Mouse (Mus musculus): ENCODE results near the gene Mdk.

The Mdk gene

GRCm38 (mm10) chr2:91939303-91939935 lies 7.3 kb upstream of the Mdk start:
- in situ Hi-C loops (cut with MboI; ENCODE audit: unreplicated experiment in 2 of 2), result no loop called here

DNA sequence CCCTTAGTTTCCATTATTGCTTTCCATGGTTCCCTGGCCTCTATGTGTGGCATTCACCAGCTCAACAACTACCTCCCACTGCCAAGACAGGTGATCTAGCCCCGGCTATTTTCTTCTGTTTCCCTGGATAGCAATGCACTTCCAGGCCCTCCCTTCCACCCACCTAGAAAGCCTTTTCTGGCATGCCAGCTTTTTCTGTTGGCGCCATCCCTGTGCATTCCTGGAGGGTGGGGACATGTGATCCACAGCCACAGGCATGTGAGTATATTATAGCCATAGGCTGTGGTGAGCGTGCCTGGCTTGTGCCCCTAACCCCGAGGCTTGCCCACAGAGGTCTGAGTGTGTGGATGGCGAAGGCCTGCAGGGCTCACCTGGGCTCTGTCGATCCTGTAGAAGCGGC lies 4.1 kb upstream of the Mdk start:
- in situ Hi-C loops (cut with MboI; ENCODE audit: unreplicated experiment in 2 of 2), result no loop called here

- in situ Hi-C loops (cut with MboI; ENCODE audit: unreplicated experiment in 2 of 2), result no loop called here
Observed at GRCm38 (mm10) chr2:91934826-91935525, 2.9 kb upstream of the Mdk start.

DNA sequence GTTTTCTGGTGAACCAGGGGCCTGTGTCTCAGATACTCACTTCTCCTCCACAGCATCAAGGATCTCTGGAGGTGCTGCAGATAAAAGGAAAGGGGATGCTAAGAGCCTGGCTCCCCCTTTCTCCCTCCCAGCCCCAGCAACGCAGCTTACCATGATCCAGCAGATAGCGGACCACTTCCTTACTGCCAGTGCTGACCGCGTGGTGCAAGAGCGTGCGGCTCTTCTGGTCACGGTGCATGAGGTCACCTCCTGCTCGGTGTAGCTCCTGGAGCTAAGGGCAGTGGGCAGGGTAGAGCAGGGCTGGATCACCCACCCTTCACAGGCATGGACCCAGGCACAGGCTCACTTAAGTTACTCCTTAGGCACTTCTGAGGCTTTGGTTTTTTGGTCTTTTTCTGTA lies 1.9 kb upstream of the Mdk start:
- in situ Hi-C loops (cut with MboI; ENCODE audit: unreplicated experiment in 2 of 2), result no loop called here

- in situ Hi-C loops (cut with MboI; ENCODE audit: unreplicated experiment in 2 of 2), result no loop called here
Observed at GRCm38 (mm10) chr2:91933471-91933870, 1.4 kb upstream of the Mdk start.

DNA sequence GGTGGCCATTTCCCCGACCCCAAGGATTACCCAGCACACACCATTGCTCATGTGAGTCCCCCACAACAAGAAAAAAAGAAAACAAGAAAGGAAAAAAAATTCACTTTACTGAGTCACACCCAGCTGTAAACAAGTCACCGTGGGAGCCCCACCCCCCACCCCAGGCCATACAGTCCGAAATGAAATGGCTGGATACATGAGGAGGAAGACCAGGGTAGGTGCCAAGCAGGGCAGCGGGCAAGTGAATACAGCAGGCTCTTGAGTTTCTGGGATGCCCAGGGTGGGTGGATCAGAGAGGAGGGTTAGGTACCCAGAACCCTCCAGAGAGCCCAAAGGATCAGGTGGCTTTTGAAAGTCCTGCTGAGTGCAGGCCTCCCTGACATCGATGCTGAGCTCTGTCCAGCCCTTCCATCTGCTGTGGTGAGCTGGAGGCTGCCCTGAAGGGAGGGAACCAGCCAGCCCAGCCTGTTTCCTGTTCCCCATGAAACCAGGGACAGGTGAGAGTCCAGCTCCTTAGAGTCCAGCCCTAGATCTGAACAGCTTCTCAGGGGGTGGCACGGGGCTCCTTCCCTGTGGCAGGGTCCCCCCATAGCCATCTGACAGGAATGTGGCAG lies 747 bp upstream of the Mdk start:
- in situ Hi-C loops (cut with MboI; ENCODE audit: unreplicated experiment in 2 of 2), result no loop called here

DNA sequence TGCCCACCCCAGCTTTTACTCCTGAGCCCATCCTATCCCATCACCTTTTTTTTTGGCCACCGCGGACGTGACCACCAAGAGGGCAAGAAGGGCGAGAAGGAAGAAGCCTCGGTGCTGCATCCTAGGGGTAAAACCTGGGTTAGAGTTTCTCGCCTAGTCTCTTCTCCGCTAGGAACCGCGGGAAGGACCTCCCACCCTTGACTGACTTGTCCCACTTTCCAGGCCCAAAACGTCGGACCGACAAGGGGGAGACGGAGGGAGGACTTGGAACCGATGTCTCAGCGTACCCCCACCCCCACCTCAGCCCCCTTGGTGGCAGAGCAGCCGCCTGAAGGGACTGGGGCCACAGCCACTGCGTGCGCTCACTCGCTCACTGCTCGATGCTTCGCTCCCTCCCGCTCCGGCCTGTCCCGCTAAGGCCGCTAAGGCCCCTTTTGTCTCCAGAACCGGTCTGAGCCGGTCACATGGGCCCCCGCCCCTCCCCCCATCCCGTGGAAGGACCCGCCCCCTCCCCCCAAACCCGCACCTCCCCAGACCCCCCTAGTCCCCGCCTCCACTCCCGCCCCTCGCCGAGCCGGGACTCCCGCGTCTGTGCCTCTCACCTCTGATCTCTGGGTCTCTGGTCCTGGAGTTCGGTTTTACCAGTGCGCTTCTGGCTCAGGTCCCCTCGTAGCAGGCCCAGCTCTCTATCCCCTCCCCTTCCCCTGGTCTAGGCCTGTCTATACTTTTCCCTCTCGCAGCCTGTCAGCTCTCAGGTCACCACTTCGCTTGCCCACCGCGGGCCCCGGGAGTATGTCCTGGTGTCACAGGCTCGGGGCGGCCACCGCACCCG lies 553 bp downstream of the Mdk start:
- in situ Hi-C loops (cut with MboI; ENCODE audit: unreplicated experiment in 2 of 2), result no loop called here

DNA sequence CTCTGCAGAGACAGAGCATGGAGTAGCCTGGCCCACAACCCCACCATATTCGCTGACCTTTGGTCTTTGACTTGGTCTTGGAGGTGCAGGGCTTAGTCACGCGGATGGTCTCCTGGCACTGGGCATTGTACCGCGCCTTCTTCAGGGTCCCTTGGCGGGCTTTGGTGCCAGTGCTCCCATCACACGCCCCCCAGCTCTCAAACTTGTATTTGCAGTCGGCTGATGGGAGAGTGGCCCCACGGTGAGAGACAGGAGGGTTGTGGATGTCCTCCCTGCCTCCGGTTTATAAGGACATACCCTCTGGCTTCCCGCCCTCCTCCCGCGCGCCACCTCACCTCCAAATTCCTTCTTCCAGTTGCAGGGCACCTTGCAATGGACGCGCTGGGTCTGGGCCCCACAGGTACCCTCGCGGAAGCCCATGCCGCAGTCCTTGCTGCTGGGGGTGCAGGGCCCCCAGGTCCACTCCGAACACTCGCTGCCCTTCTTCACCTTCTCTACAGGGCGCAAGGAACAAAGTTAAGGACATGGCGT lies 1.3 kb downstream of the Mdk start:
- in situ Hi-C loops (cut with MboI; ENCODE audit: unreplicated experiment in 2 of 2), result no loop called here

- in situ Hi-C loops (cut with MboI; ENCODE audit: unreplicated experiment in 2 of 2), result loop anchor here (5.0 kb wide), 2 partner anchors 127 to 148 kb away; no protein-coding TSS in a partner anchor
Observed at GRCm38 (mm10) chr2:91929936-91930335, 2.2 kb downstream of the Mdk start.

DNA sequence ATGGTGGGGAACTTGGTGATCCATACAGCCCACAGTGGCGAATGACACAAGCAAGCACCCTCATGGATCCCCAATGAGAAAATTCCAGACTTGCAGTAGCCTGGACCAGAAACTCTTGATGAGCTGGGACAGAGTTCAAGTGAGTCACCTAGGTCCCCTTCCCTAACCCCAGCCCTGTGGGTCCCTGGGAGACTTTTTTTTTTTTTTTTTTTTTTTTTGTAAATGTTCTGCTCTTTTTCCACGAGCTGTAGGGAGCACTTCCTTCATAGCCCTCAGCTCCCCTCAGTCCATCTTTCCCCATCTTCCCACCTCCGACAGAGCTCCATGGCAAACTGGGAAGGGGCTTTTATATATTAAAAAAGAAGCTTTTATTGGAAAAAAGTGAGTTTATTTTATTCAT lies 2.6 kb downstream of the Mdk start:
- in situ Hi-C loops (cut with MboI; ENCODE audit: unreplicated experiment in 2 of 2), result loop anchor here (5.0 kb wide), 2 partner anchors 128 to 147 kb away; no protein-coding TSS in a partner anchor

GRCm38 (mm10) chr2:91928534-91929350 lies 3.4 kb downstream of the Mdk start:
- in situ Hi-C loops (cut with MboI; ENCODE audit: unreplicated experiment in 2 of 2), result loop anchor here (5.0 kb wide), 2 partner anchors 129 to 146 kb away; no protein-coding TSS in a partner anchor

GRCm38 (mm10) chr2:91927826-91928533 lies 4.1 kb downstream of the Mdk start:
- in situ Hi-C loops (cut with MboI; ENCODE audit: unreplicated experiment in 2 of 2), result loop anchor here (5.0 kb wide), 2 partner anchors 129 to 146 kb away; no protein-coding TSS in a partner anchor

GRCm38 (mm10) chr2:91926949-91927348 lies 5.1 kb downstream of the Mdk start, which contains the start of gene Chrm4:
TSS of gene Chrm4 (plus strand) at chr2:91927249.
- in situ Hi-C loops (cut with MboI; ENCODE audit: unreplicated experiment in 2 of 2), result loop anchor here (5.0 kb wide), 2 partner anchors 130 to 145 kb away; no protein-coding TSS in a partner anchor

- in situ Hi-C loops (cut with MboI; ENCODE audit: unreplicated experiment in 2 of 2), result loop anchor here (5.0 kb wide), 2 partner anchors 132 to 143 kb away; no protein-coding TSS in a partner anchor
Observed at GRCm38 (mm10) chr2:91925442-91925841, 6.7 kb downstream of the Mdk start.

GRCm38 (mm10) chr2:91924726-91925125 lies 7.4 kb downstream of the Mdk start:
- in situ Hi-C loops (cut with MboI; ENCODE audit: unreplicated experiment in 2 of 2), result loop anchor here (5.0 to 25.0 kb wide), 4 partner anchors 133 to 637 kb away; no protein-coding TSS in a partner anchor

DNA sequence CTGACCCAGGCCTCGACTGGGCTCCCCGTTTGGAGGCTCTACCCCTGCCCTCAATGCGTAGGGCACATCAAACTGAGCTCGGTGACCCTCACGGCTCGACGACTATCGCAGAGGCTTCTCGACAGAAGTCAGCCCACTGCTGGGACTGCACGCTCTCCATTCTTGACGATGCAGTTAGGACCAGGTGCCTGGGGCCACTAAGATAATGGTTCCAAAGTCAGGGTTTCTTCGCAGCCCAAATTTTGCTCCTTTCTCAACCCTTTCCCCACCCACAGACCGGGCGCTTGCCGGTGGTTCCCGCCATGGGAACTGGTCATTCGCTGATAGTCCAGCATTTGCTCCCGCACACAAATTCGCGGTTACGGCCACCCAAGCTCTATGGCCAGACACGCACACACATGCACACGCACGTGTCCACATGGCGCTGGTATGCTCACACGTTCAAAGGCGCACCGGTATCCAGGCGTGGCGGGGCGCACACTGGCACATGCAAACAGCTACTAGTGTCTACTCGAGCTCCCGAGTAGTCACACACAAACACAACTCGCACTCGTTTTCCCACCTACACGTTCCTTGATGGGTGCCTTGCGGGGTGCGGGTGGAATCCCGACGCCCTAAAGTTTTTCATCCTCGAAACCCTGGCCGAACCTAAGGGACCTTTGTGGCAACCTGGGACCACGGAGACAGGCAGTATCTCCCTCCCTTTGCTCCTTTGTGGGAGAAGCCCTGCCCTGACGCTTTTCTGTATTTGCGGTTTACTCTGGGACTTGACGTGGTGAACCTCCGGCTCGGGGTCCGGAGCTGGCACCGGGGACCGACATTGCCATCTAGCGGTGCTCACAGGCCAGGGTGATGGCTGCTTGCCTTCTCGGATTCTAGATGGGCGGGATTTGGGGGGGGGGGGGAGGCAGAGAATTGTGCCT lies 8.4 kb downstream of the Mdk start:
- in situ Hi-C loops (cut with MboI; ENCODE audit: unreplicated experiment in 2 of 2), result loop anchor here (5.0 to 25.0 kb wide), 2 partner anchors 321 to 636 kb away; no protein-coding TSS in a partner anchor

DNA sequence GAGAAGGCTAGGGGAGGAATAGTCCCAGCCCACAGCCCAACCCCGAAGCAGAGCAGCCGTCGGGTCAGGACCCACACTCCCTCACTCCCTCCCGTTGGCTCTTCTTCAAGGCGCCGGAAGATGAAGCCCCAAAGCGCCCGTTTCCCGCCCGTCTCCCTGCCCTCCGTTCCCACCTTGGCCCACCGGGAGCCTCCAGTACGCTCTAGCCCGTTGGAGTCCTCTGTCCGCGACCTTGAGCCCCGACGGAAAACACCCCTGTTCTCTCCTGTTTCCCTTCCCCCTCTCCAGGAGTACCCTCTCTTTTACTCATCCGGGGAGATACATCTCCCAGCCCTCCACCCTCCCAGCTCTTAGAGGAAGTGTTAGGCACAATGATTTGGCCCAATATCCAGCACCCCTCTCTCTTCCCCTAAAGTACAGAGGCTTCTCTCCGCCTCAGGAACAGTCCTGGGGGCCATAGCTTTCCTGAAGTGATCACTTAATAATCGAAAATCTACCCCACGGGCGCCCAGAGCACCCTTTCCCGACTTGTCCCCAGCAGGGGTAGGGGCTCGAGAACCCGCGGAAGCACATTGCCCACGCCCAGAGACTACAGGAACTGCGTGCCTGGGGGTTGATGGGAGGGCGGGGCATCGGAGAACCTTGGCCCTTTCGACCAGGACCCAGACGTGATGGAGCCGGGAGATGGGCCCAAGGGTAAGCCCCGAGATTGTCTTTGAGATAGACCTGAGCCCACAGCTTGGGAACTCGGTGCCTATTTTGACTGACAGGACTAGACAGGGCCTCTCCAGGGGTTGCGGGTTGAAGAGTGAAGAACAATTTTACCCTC lies 9.3 kb downstream of the Mdk start:
- in situ Hi-C loops (cut with MboI; ENCODE audit: unreplicated experiment in 2 of 2), result loop anchor here (5.0 to 25.0 kb wide), 2 partner anchors 320 to 635 kb away; no protein-coding TSS in a partner anchor
